Mouse (Mus musculus): ENCODE results near the gene Smim13.

GRCm38 (mm10) chr13:41252141-41252540 is 2.5 kb downstream of the Smim13 start:
- TF ChIP-seq CTCF (conservative IDR thresholded peaks at IDR 0.05; ENCODE audit: insufficient read depth, insufficient read length, low read depth, low read length) (no peak), POLR2A (IDR thresholded peaks at IDR 0.05; ENCODE audit: low read depth, low read length) (no peak)

Measured in kidney, adult 2 months (tissue).